Mouse (Mus musculus) limb, embryonic 10.5 days (tissue): ENCODE results near the gene Adamtsl4. TPM values are rescaled to one million over a fixed set of nuclear protein-coding genes. Genes with fewer than 3 reads are reported as not detected.
A peak's percentile ranks its signal among the peaks of the same experiment; 100 is the strongest.

Experiments used
- DNase-seq: peaks from one replicate; pipeline ENCODE4 v3.0.0-alpha.2; 2017; ENCODE audit warnings: low spot score
- H3K27ac ChIP-seq: fragments of 300-500 bp; sonication (generic); 2 replicates; pipeline ENCODE4 v1.5.1; 2016; ENCODE audit warnings: mild to moderate bottlenecking
- H3K27me3 ChIP-seq: fragments of 300-500 bp; sonication (generic); 2 replicates; pipeline ENCODE4 v1.6.1; 2016; ENCODE audit warnings: low read depth, mild to moderate bottlenecking; ENCODE audit not compliant: poor library complexity, severe bottlenecking
- H3K36me3 ChIP-seq: fragments of 300-500 bp; sonication (generic); 2 replicates; pipeline ENCODE4 v1.6.1; 2016; ENCODE audit warnings: mild to moderate bottlenecking, moderate library complexity
- H3K4me1 ChIP-seq: fragments of 300-500 bp; sonication (generic); 2 replicates; pipeline ENCODE4 v1.6.1; 2016
- H3K4me3 ChIP-seq: fragments of 300-500 bp; sonication (generic); 2 replicates; pipeline ENCODE4 v1.5.1; 2016; ENCODE audit warnings: mild to moderate bottlenecking, moderate library complexity
- H3K9me3 ChIP-seq: fragments of 300-500 bp; sonication (generic); replicated peaks from 2 replicates; pipeline ENCODE4 v1.6.1; 2016; ENCODE audit warnings: mild to moderate bottlenecking
- WGBS: fragments of 180-500 bp; shearing (Covaris S2); methylation state at CpG from one replicate; pipeline ENCODE4 v1.1.7; 2016; 5-methylcytosine and 5-hydroxymethylcytosine counted together
- polyA plus RNA-seq: library from polyadenylated mRNA; unstranded; fragments of >200 nt; fragmentation: Nextera tagmentation; extraction: Ambion mirVana; gene quantifications from 2 replicates; pipeline ENCODE4 v1.2.1, GENCODE M21; 2016

The Adamtsl4 gene
- polyA plus RNA-seq, 1 experiment from 2014 or later, result 0.63 TPM

- peaks cover 28% of the 10 kb centered on the region for H3K27me3 ChIP-seq
- H3K9me3 ChIP-seq, result no peaks in the 10 kb centered on the region
- 62% methylated on average over 5 of the region's 5 CpGs for WGBS
- no peak overlapping the region for H3K27ac ChIP-seq
- H3K36me3 ChIP-seq, result 0 out of 2 replicates have a peak, but pooled peaks cover 5% of the 10 kb centered on the region
- no peak for DNase-seq
- H3K4me3 ChIP-seq, result no peak overlapping the region
- peaks cover 65% of the 10 kb centered on the region for H3K4me1 ChIP-seq
Observed at GRCm38 (mm10) chr3:95682878-95683277, 4.8 kb downstream of the Adamtsl4 start.

- peaks cover 57% of the 10 kb centered on the region for H3K4me1 ChIP-seq
- H3K4me3 ChIP-seq, result no peak overlapping the region
- 43% methylated on average over 11 of the region's 11 CpGs for WGBS
- no peak overlapping the region; the same call in 1 of the 2 replicates for H3K27ac ChIP-seq
- DNase-seq, result no peak
- H3K9me3 ChIP-seq, result no peaks in the 10 kb centered on the region
- H3K36me3 ChIP-seq, result peaks cover 20% of the 10 kb centered on the region
- peaks cover 13% of the 10 kb centered on the region; the same call in 1 of the 2 replicates for H3K27me3 ChIP-seq
Observed at GRCm38 (mm10) chr3:95681365-95681764, 6.4 kb downstream of the Adamtsl4 start.

GRCm38 (mm10) chr3:95680673-95681072 lies 7.0 kb downstream of the Adamtsl4 start:
- DNase-seq, result no peak
- H3K4me3 ChIP-seq, result no peak overlapping the region
- peaks cover 61% of the 10 kb centered on the region for H3K4me1 ChIP-seq
- 81% methylated on average over 6 of the region's 6 CpGs for WGBS
- H3K27me3 ChIP-seq, result peaks cover 6% of the 10 kb centered on the region; the same call in 1 of the 2 replicates
- H3K9me3 ChIP-seq, result no peaks in the 10 kb centered on the region
- H3K36me3 ChIP-seq, result peaks cover 20% of the 10 kb centered on the region
- no peak overlapping the region for H3K27ac ChIP-seq

GRCm38 (mm10) chr3:95679551-95679950 lies 8.2 kb downstream of the Adamtsl4 start:
- Histone ChIP-seq H3K36me3 (peaks cover 20% of the 10 kb centered on the region), H3K4me1 (peaks cover 65% of the 10 kb centered on the region), H3K27me3 (no peaks in the 10 kb centered on the region), H3K27ac (no peak overlapping the region), H3K4me3 (no peak overlapping the region), H3K9me3 (no peaks in the 10 kb centered on the region)
- no peak for DNase-seq
- 97% methylated on average over 8 of the region's 8 CpGs for whole genome bisulfite sequencing

GRCm38 (mm10) chr3:95677420-95678090 lies 10.2 kb downstream of the Adamtsl4 start:
- Histone ChIP-seq H3K4me1 (peaks cover 69% of the 10 kb centered on the region), H3K27me3 (no peaks in the 10 kb centered on the region), H3K36me3 (peaks cover 33% of the 10 kb centered on the region), H3K27ac (peak overlapping the region; percentile 90; the same call in 1 of the 2 replicates), H3K4me3 (no peak overlapping the region), H3K9me3 (no peaks in the 10 kb centered on the region)
- no peak for DNase-seq
- WGBS, result 78% methylated on average over 19 of the region's 19 CpGs

GRCm38 (mm10) chr3:95676745-95677419 lies 10.8 kb downstream of the Adamtsl4 start:
- DNase-seq, result peak; percentile 83
- 0 out of 2 replicates have a peak overlapping the region, but pooled peaks have one; percentile 0 for H3K4me3 ChIP-seq
- peaks cover 71% of the 10 kb centered on the region for H3K4me1 ChIP-seq
- no peaks in the 10 kb centered on the region for H3K27me3 ChIP-seq
- WGBS, result 63% methylated on average over 15 of the region's 15 CpGs
- no peaks in the 10 kb centered on the region for H3K9me3 ChIP-seq
- H3K27ac ChIP-seq, result peak overlapping the region; percentile 90
- H3K36me3 ChIP-seq, result peaks cover 35% of the 10 kb centered on the region

- Histone ChIP-seq H3K27me3 (no peaks in the 10 kb centered on the region), H3K27ac (peak overlapping the region; percentile 90), H3K9me3 (no peaks in the 10 kb centered on the region), H3K36me3 (peaks cover 44% of the 10 kb centered on the region), H3K4me3 (peak overlapping the region; percentile 23), H3K4me1 (peaks cover 59% of the 10 kb centered on the region)
- 9% methylated on average over 8 of the region's 8 CpGs for WGBS
- DNase-seq, result peak; percentile 66
Observed at GRCm38 (mm10) chr3:95675301-95676092, 12.2 kb downstream of the Adamtsl4 start.

GRCm38 (mm10) chr3:95674812-95675211 lies 12.9 kb downstream of the Adamtsl4 start:
- Histone ChIP-seq H3K27me3 (no peaks in the 10 kb centered on the region), H3K4me1 (peaks cover 55% of the 10 kb centered on the region), H3K9me3 (no peaks in the 10 kb centered on the region), H3K4me3 (peak overlapping the region; percentile 32; the same call in 1 of the 2 replicates), H3K27ac (peak overlapping the region; percentile 90), H3K36me3 (peaks cover 48% of the 10 kb centered on the region)
- no peak for DNase-seq
- 7% methylated on average over 6 of the region's 6 CpGs for WGBS

GRCm38 (mm10) chr3:95674236-95674635 lies 13.5 kb downstream of the Adamtsl4 start:
- H3K36me3 ChIP-seq, result peaks cover 50% of the 10 kb centered on the region

GRCm38 (mm10) chr3:95673707-95674211 lies 14.0 kb downstream of the Adamtsl4 start:
- no peak for DNase-seq
- Histone ChIP-seq H3K27me3 (no peaks in the 10 kb centered on the region), H3K9me3 (no peaks in the 10 kb centered on the region), H3K4me3 (peak overlapping the region; percentile 32), H3K36me3 (peaks cover 55% of the 10 kb centered on the region), H3K27ac (peak overlapping the region; percentile 90), H3K4me1 (peaks cover 54% of the 10 kb centered on the region)
- 22% methylated on average over 11 of the region's 11 CpGs for WGBS

More at GRCm38 (mm10) chr3:95674236-95674635, 13.5 kb downstream of the Adamtsl4 start:
- Histone ChIP-seq H3K27me3 (no peaks in the 10 kb centered on the region), H3K4me3 (peak overlapping the region; percentile 32), H3K9me3 (no peaks in the 10 kb centered on the region), H3K4me1 (peaks cover 54% of the 10 kb centered on the region), H3K27ac (peak overlapping the region; percentile 90)
- DNase-seq, result peak; percentile 75
- 11% methylated on average over 2 of the region's 2 CpGs for WGBS

- peaks cover 55% of the 10 kb centered on the region for H3K4me1 ChIP-seq
- H3K4me3 ChIP-seq, result peak overlapping the region; percentile 32; the same call in 1 of the 2 replicates
- peak overlapping the region; percentile 90 for H3K27ac ChIP-seq
- no peaks in the 10 kb centered on the region for H3K9me3 ChIP-seq
- H3K36me3 ChIP-seq, result peaks cover 61% of the 10 kb centered on the region
- 46% methylated on average over 10 of the region's 10 CpGs for WGBS
- H3K27me3 ChIP-seq, result no peaks in the 10 kb centered on the region
- DNase-seq, result no peak
Observed at GRCm38 (mm10) chr3:95672861-95673706, 14.6 kb downstream of the Adamtsl4 start.

GRCm38 (mm10) chr3:95672461-95672860 lies 15.3 kb downstream of the Adamtsl4 start:
- H3K9me3 ChIP-seq, result no peaks in the 10 kb centered on the region
- no peak overlapping the region for H3K4me3 ChIP-seq
- peaks cover 61% of the 10 kb centered on the region for H3K4me1 ChIP-seq
- 62% methylated on average over 3 of the region's 3 CpGs for WGBS
- DNase-seq, result no peak
- no peaks in the 10 kb centered on the region for H3K27me3 ChIP-seq
- peaks cover 62% of the 10 kb centered on the region for H3K36me3 ChIP-seq
- H3K27ac ChIP-seq, result peak overlapping the region; percentile 90; the same call in 1 of the 2 replicates
